Mouse (Mus musculus): ENCODE data around the gene St8sia1.

DNA sequence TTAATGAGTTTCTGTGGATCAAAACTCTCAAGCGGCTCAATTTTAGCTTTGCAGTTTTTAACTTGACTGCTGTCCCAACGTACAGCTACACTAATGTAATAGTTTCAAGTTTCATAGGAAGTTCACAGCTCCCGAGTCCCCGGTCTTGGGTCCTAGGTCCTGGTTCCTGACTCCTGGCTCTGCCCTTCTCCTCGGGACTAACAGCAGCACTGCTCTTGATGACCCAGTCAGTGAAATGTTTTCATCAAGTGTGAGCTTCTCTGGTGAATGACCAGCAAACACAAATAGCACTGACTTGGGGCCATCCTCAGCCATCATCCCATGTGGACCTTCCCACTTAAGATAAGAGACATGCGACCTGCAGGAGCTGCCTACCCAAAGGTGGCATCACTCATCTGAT lies 24.0 kb upstream of the St8sia1 start:
- no peak for TF ChIP-seq CTCF (IDR thresholded peaks at IDR 0.05; ENCODE audit: extremely low read depth, insufficient read depth, insufficient read length, insufficient replicate concordance)
- TF ChIP-seq POLR2A (IDR thresholded peaks at IDR 0.05; ENCODE audit: low read depth, low read length) = no peak

Measured in spleen, adult 2 months (tissue).